Mouse (Mus musculus): ENCODE results near the gene Gpi1. TPM values are rescaled to one million over a fixed set of nuclear protein-coding genes. Genes with fewer than 3 reads are reported as not detected.
"Not testable (repeated sequence)": the region's sequence is repeated elsewhere in the genome, so short reads cannot be mapped to it uniquely, and the experiment has no call there.

Gene Gpi1
- total RNA-seq, 1 experiment: 227 TPM

DNA sequence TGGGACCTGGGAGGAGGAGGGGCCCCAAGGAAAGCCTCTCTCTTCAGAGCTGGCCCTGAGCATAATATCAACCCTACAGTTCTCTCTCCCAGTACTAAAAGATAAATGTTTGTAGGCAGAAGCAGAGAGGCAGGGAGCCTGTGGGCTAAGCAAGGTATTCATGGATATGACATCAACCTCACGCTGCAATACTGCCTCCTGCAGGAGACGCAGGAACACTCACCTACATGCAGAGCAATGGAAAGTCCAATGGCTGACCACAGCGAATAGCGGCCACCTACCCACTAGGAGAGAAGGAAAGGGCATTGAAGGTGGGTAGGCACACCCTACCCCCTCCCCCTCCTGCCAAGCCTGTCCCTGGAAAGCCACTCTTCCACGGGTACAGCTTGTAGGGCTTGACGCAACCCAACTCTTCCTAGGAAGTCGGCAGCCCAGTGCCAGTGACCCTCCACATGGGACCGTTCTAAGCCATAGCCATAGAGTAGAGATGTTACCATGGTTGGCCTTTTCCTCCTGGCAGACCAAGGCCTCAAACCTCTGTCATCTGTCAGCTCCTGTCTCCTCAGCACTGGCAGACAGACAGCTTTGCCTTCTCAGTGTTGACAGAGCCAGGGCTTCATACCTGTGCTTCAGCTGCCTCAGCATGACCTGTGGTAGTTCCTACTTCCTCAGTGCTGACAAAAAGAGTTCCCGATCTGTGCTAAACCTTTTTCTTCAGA lies 21.9 kb downstream of the Gpi1 start:
- Histone ChIP-seq H3K36me3 (ENCODE audit: control insufficient read depth, insufficient read depth, low read length, poor library complexity, severe bottlenecking) (peaks cover 91% of the 10 kb centered on the region), H3K9ac (ENCODE audit: insufficient read depth, low read depth, low read length, poor library complexity, severe bottlenecking) (no peak overlapping the region), H3K9me3 (ENCODE audit: control insufficient read depth, insufficient read depth, low read depth, low read length) (no peaks in the 10 kb centered on the region), H3K27ac (ENCODE audit: insufficient read depth, low read depth, low read length, poor library complexity, severe bottlenecking) (no peak overlapping the region), H3K4me1 (ENCODE audit: control insufficient read depth in 2 of 2, insufficient read depth in 2 of 2, low read length in 2 of 2, poor library complexity in 1 of 2) (no peaks in the 10 kb centered on the region), H3K4me3 (ENCODE audit: insufficient read depth in 1 of 2, low read depth in 1 of 2, low read length in 2 of 2, poor library complexity in 1 of 2, severe bottlenecking in 1 of 2) (no peak overlapping the region)
- DNase-seq (ENCODE audit: low read depth, low spot score): no peak
- in situ Hi-C loops (cut with MboI; ENCODE audit: low sequenced_read_pairs in 2 of 2, unreplicated experiment in 2 of 2): no loop called here
- TF ChIP-seq MAFK (IDR thresholded peaks at IDR 0.05; ENCODE audit: insufficient read depth, low read depth, low read length) (no peak), CHD2 (IDR thresholded peaks at IDR 0.05; ENCODE audit: low read depth, low read length) (no peak), HCFC1 (IDR thresholded peaks at IDR 0.05; ENCODE audit: borderline replicate concordance, insufficient read depth, low read length) (no peak), ZC3H11A (IDR thresholded peaks at IDR 0.05; ENCODE audit: borderline replicate concordance, low read depth, low read length) (no peak), ZNF384 (IDR thresholded peaks at IDR 0.05; ENCODE audit: low read depth, low read length) (no peak)

DNA sequence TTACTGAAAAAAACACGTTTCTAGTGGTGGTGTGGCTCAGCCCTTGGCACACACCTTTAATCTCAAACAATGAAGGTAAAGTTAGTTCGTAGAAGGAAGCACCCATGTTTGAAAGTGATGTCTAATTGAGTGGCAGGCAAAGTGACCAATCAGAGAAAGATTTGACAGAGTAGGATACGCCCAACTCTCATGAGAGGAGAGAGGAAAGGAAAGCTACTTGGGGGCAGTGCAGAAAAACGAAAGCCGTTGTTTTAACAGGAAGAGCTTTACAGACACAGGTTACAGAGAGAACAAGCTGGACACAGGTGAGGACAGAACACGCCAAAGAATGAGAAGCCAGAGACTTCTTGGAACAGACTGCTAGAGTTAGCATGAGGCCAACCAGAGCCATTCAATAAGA lies 23.8 kb downstream of the Gpi1 start:
- no peak overlapping the region for H3K4me3 ChIP-seq (ENCODE audit: insufficient read depth in 1 of 2, low read depth in 1 of 2, low read length in 2 of 2, poor library complexity in 1 of 2, severe bottlenecking in 1 of 2)
- H3K9me3 ChIP-seq (ENCODE audit: control insufficient read depth, insufficient read depth, low read depth, low read length): no peaks in the 10 kb centered on the region
- peaks cover 89% of the 10 kb centered on the region for H3K36me3 ChIP-seq (ENCODE audit: control insufficient read depth, insufficient read depth, low read length, poor library complexity, severe bottlenecking)
- H3K4me1 ChIP-seq (ENCODE audit: control insufficient read depth in 2 of 2, insufficient read depth in 2 of 2, low read length in 2 of 2, poor library complexity in 1 of 2): no peaks in the 10 kb centered on the region
- no peak for TF ChIP-seq CHD2 (IDR thresholded peaks at IDR 0.05; ENCODE audit: low read depth, low read length)
- no peak for TF ChIP-seq ZNF384 (IDR thresholded peaks at IDR 0.05; ENCODE audit: low read depth, low read length)
- TF ChIP-seq HCFC1 (IDR thresholded peaks at IDR 0.05; ENCODE audit: borderline replicate concordance, insufficient read depth, low read length): no peak
- TF ChIP-seq ZC3H11A (IDR thresholded peaks at IDR 0.05; ENCODE audit: borderline replicate concordance, low read depth, low read length): no peak
- no peak for TF ChIP-seq MAFK (IDR thresholded peaks at IDR 0.05; ENCODE audit: insufficient read depth, low read depth, low read length)
- no peak overlapping the region for H3K27ac ChIP-seq (ENCODE audit: insufficient read depth, low read depth, low read length, poor library complexity, severe bottlenecking)
- in situ Hi-C loops (cut with MboI; ENCODE audit: low sequenced_read_pairs in 2 of 2, unreplicated experiment in 2 of 2): no loop called here
- no peak overlapping the region for H3K9ac ChIP-seq (ENCODE audit: insufficient read depth, low read depth, low read length, poor library complexity, severe bottlenecking)
- no peak for DNase-seq (ENCODE audit: low read depth, low spot score)

DNA sequence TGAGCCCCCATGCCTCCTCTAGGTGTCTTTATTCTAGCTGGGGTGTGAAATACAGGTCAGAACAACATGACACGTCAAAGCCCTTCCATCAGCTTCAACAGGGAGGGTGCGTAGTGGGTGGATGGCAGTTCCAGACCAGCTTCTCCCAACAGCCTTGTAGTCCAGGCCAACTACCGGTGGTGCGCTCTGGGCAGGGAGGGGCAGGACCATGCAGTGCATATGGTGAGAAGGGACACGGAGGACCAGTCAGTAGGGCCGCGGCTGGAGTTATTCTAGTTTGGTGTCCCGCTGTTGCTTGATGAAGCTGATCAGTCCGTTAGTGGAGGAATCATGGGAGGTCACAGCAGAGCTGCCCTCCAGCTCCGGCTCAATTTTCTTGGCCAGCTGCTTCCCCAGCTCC lies 28.0 kb downstream of the Gpi1 start:
- H3K4me3 ChIP-seq (ENCODE audit: insufficient read depth in 1 of 2, low read depth in 1 of 2, low read length in 2 of 2, poor library complexity in 1 of 2, severe bottlenecking in 1 of 2); H3K9me3 ChIP-seq (ENCODE audit: control insufficient read depth, insufficient read depth, low read depth, low read length); H3K4me1 ChIP-seq (ENCODE audit: control insufficient read depth in 2 of 2, insufficient read depth in 2 of 2, low read length in 2 of 2, poor library complexity in 1 of 2); H3K9ac ChIP-seq (ENCODE audit: insufficient read depth, low read depth, low read length, poor library complexity, severe bottlenecking); H3K27ac ChIP-seq (ENCODE audit: insufficient read depth, low read depth, low read length, poor library complexity, severe bottlenecking); DNase-seq (ENCODE audit: low read depth, low spot score); in situ Hi-C loops (cut with MboI; ENCODE audit: low sequenced_read_pairs in 2 of 2, unreplicated experiment in 2 of 2): not testable (repeated sequence)
- peaks cover 56% of the 10 kb centered on the region for H3K36me3 ChIP-seq (ENCODE audit: control insufficient read depth, insufficient read depth, low read length, poor library complexity, severe bottlenecking)

DNA sequence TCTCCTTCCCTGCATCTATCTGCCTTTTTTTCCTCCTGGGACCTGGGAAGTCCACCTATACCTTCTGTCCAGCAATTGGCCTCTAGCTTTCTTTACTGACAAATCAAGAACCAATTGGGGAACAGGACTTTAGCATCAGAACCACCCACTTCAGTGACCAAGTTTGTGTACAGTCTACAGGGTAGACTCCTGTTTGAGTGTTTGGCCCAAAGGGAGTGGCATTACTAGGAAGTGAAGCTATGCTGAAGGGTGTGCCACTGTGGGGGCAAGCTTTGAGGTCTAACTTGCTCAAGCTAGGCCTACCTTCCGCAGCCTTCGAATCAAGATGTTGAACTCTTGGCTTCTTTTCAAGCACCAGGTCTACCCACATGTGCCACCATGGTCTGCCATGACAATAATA lies 29.3 kb downstream of the Gpi1 start:
- no peak for TF ChIP-seq ZNF384 (IDR thresholded peaks at IDR 0.05; ENCODE audit: low read depth, low read length)
- no peak for TF ChIP-seq HCFC1 (IDR thresholded peaks at IDR 0.05; ENCODE audit: borderline replicate concordance, insufficient read depth, low read length)
- TF ChIP-seq ZC3H11A (IDR thresholded peaks at IDR 0.05; ENCODE audit: borderline replicate concordance, low read depth, low read length): no peak
- TF ChIP-seq MAFK (IDR thresholded peaks at IDR 0.05; ENCODE audit: insufficient read depth, low read depth, low read length): no peak
- TF ChIP-seq CHD2 (IDR thresholded peaks at IDR 0.05; ENCODE audit: low read depth, low read length): no peak
- Histone ChIP-seq H3K4me1 (ENCODE audit: control insufficient read depth in 2 of 2, insufficient read depth in 2 of 2, low read length in 2 of 2, poor library complexity in 1 of 2) (no peaks in the 10 kb centered on the region), H3K27ac (ENCODE audit: insufficient read depth, low read depth, low read length, poor library complexity, severe bottlenecking) (no peak overlapping the region), H3K9me3 (ENCODE audit: control insufficient read depth, insufficient read depth, low read depth, low read length) (no peaks in the 10 kb centered on the region), H3K36me3 (ENCODE audit: control insufficient read depth, insufficient read depth, low read length, poor library complexity, severe bottlenecking) (peaks cover 46% of the 10 kb centered on the region), H3K9ac (ENCODE audit: insufficient read depth, low read depth, low read length, poor library complexity, severe bottlenecking) (no peak overlapping the region), H3K4me3 (ENCODE audit: insufficient read depth in 1 of 2, low read depth in 1 of 2, low read length in 2 of 2, poor library complexity in 1 of 2, severe bottlenecking in 1 of 2) (no peak overlapping the region)
- in situ Hi-C loops (cut with MboI; ENCODE audit: low sequenced_read_pairs in 2 of 2, unreplicated experiment in 2 of 2): no loop called here
- no peak for DNase-seq (ENCODE audit: low read depth, low spot score)

DNA sequence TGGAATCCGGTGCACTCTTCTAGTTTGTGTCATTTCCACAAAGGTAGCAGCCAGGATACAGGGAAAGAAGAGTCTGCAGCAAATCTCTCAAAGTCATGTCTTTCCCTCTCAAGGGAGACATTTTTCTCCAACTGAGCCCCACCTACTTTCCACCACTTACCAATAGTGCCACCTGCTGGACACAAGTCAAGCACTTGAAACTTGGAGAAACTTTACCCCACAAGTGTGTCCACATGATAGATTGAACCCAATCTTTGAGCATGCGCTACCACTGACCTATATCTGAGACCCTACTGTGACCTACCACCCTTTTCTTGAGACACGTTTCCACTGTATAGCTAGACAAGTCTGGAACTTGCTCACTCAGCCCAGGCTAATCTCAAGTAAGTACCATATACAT lies 31.8 kb downstream of the Gpi1 start:
- Histone ChIP-seq H3K9ac (ENCODE audit: insufficient read depth, low read depth, low read length, poor library complexity, severe bottlenecking) (no peak overlapping the region), H3K27ac (ENCODE audit: insufficient read depth, low read depth, low read length, poor library complexity, severe bottlenecking) (no peak overlapping the region), H3K4me1 (ENCODE audit: control insufficient read depth in 2 of 2, insufficient read depth in 2 of 2, low read length in 2 of 2, poor library complexity in 1 of 2) (peaks cover 0 to 2% of the 10 kb centered on the region in 2 experiments; a peak in 1 of 4 replicates), H3K4me3 (ENCODE audit: insufficient read depth in 1 of 2, low read depth in 1 of 2, low read length in 2 of 2, poor library complexity in 1 of 2, severe bottlenecking in 1 of 2) (no peak overlapping the region), H3K9me3 (ENCODE audit: control insufficient read depth, insufficient read depth, low read depth, low read length) (no peaks in the 10 kb centered on the region), H3K36me3 (ENCODE audit: control insufficient read depth, insufficient read depth, low read length, poor library complexity, severe bottlenecking) (peaks cover 26% of the 10 kb centered on the region)
- TF ChIP-seq CHD2 (IDR thresholded peaks at IDR 0.05; ENCODE audit: low read depth, low read length) (no peak), ZC3H11A (IDR thresholded peaks at IDR 0.05; ENCODE audit: borderline replicate concordance, low read depth, low read length) (peak; percentile 18; the same call in 1 of the 2 replicates), HCFC1 (IDR thresholded peaks at IDR 0.05; ENCODE audit: borderline replicate concordance, insufficient read depth, low read length) (no peak), MAFK (IDR thresholded peaks at IDR 0.05; ENCODE audit: insufficient read depth, low read depth, low read length) (no peak), ZNF384 (IDR thresholded peaks at IDR 0.05; ENCODE audit: low read depth, low read length) (peak; percentile 24; the same call in 1 of the 2 replicates)
- peak; percentile 77 for DNase-seq (ENCODE audit: low read depth, low spot score)
- in situ Hi-C loops (cut with MboI; ENCODE audit: low sequenced_read_pairs in 2 of 2, unreplicated experiment in 2 of 2): no loop called here
